ENCODE assay signal across 8 mouse cellular contexts in the genomic region with DNA sequence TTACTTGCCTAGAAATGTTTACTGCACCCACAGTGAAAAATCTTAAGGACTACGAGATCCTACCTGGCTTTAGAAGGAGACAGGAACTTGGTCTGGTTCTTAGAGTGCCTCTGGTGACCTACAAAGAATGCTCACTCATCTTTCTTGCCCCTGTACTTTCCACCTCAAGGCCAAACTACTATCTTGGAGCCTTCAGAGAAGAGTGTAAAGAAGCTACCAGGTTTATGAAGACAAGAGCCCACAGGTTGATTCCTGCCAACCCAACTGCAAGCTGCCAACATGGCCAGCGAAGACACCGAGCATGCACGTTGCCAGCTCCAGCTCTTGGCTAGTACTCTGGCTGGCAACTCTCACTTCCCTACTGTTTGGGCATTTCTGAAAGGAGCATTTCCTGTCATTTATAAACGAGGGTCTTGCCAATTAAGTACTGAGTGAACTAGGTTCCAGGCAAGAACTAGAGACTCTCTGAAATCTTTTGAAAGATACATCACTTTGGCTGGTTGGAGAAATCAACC. TPM values are rescaled to one million over a fixed set of nuclear protein-coding genes. Genes with fewer than 3 reads are reported as not detected.
DNase-seq lines count a peak whose midpoint lies in the region; ATAC-seq and TF ChIP-seq lines count a peak whose summit lies in the region.

No protein-coding gene starts in this region.

- H3K27me3 ChIP-seq in hindbrain, postnatal 0 days (ENCODE audit: insufficient read depth, low read length), result no peaks in the 10 kb centered on the region
- no peaks in the 10 kb centered on the region for H3K27me3 ChIP-seq in hindbrain, embryonic 13.5 days
- H3K27me3 ChIP-seq in intestine, embryonic 16.5 days (replicated peaks; ENCODE audit: control insufficient read depth, insufficient read depth, low read length), result no peaks in the 10 kb centered on the region

- no peak overlapping the region for H3K9ac ChIP-seq in hindbrain, postnatal 0 days (replicated peaks; ENCODE audit: low read length)
- H3K9ac ChIP-seq in hindbrain, embryonic 13.5 days, result no peak overlapping the region
- no peak overlapping the region for H3K9ac ChIP-seq in intestine, embryonic 16.5 days (ENCODE audit: low read depth, low read length)

- H3K36me3 ChIP-seq in hindbrain, postnatal 0 days (ENCODE audit: insufficient read depth, low read length), result peaks cover 9% of the 10 kb centered on the region; the same call in 1 of the 2 replicates
- H3K36me3 ChIP-seq in hindbrain, embryonic 13.5 days, result peaks cover 49% of the 10 kb centered on the region
- peaks cover 19% of the 10 kb centered on the region for H3K36me3 ChIP-seq in intestine, embryonic 16.5 days (ENCODE audit: control insufficient read depth, insufficient read depth, low read length)

- H3K27ac ChIP-seq in hindbrain, postnatal 0 days, result peak overlapping the region; percentile 64; the same call in 1 of the 2 replicates
- H3K27ac ChIP-seq in hindbrain, embryonic 13.5 days, result no peak overlapping the region
- peak overlapping the region; percentile 63; the same call in 1 of the 2 replicates for H3K27ac ChIP-seq in intestine, embryonic 16.5 days (ENCODE audit: low read length)

- no peak for ATAC-seq in hindbrain, postnatal 0 days
- no peak for ATAC-seq in hindbrain, embryonic 13.5 days (ENCODE audit: low FRiP score)
- no peak for ATAC-seq in intestine, embryonic 16.5 days
- ATAC-seq in monocyte, adult 5-6 weeks (replicated peaks; ENCODE audit: insufficient number of reproducible peaks, low FRiP score, low TSS enrichment, poor library complexity, severe bottlenecking), result no peak
- ATAC-seq in erythroblast, adult 5-6 weeks (replicated peaks; ENCODE audit: low FRiP score, poor library complexity, severe bottlenecking), result no peak

- peak overlapping the region; percentile 47; the same call in 1 of the 2 replicates for H3K4me2 ChIP-seq in hindbrain, postnatal 0 days (ENCODE audit: low read depth, low read length)
- no peak overlapping the region for H3K4me2 ChIP-seq in hindbrain, embryonic 13.5 days
- H3K4me2 ChIP-seq in intestine, embryonic 16.5 days (ENCODE audit: low read depth, low read length), result no peak overlapping the region

- WGBS in hindbrain, postnatal 0 days, result 40% methylated on average over 5 of the region's 5 CpGs
- WGBS in hindbrain, embryonic 13.5 days, result 86% methylated on average over 5 of the region's 5 CpGs
- 77% methylated on average over 5 of the region's 5 CpGs for WGBS in intestine, embryonic 16.5 days

- no peak for TF ChIP-seq CTCF in hindbrain, postnatal 0 days (IDR thresholded peaks at IDR 0.05; ENCODE audit: low read depth)

- H3K9me3 ChIP-seq in hindbrain, postnatal 0 days (ENCODE audit: low read length), result no peaks in the 10 kb centered on the region
- H3K9me3 ChIP-seq in hindbrain, embryonic 13.5 days, result no peaks in the 10 kb centered on the region
- no peaks in the 10 kb centered on the region for H3K9me3 ChIP-seq in intestine, embryonic 16.5 days (ENCODE audit: control insufficient read depth, low read length)

- H3K4me1 ChIP-seq in hindbrain, postnatal 0 days (ENCODE audit: insufficient read depth, low read length), result no peaks in the 10 kb centered on the region; the same call in 1 of the 2 replicates
- peaks cover 14% of the 10 kb centered on the region for H3K4me1 ChIP-seq in hindbrain, embryonic 13.5 days (replicated peaks)
- peaks cover 17% of the 10 kb centered on the region for H3K4me1 ChIP-seq in intestine, embryonic 16.5 days (ENCODE audit: control insufficient read depth, insufficient read depth, low read length)

- no peak overlapping the region for H3K4me3 ChIP-seq in hindbrain, postnatal 0 days (ENCODE audit: low read length)
- H3K4me3 ChIP-seq in hindbrain, embryonic 13.5 days, result no peak overlapping the region
- no peak overlapping the region for H3K4me3 ChIP-seq in intestine, embryonic 16.5 days (ENCODE audit: low read length)

- DNase-seq in hindbrain, postnatal 0 days (ENCODE audit: low spot score), result peak; percentile 50
- DNase-seq in adipocyte (ENCODE audit: low spot score), result peak; percentile 69
- peak; percentile 77 to 86 for DNase-seq in cerebellum, postnatal 14 days
- no peak for DNase-seq in urinary bladder, adult 18-20 months (ENCODE audit: low spot score in 2 of 2)

RNA-seq across cellular contexts. Expression of a gene that starts 24.1 kb away (rescaled TPM):
- total RNA-seq in hindbrain, postnatal 0 days (2014; rRNA removed), result 19.9 and 53.1 TPM in 2 replicates
- 97.4 and 99.8 TPM in 2 replicates for polyA plus RNA-seq in hindbrain, postnatal 0 days (2015; fragmentation: Nextera tagmentation; extraction: Ambion mirVana)
- polyA plus RNA-seq in hindbrain, embryonic 13.5 days (2015; fragmentation: Nextera tagmentation; extraction: Ambion mirVana), result 60.7 and 73.6 TPM in 2 replicates
- polyA plus RNA-seq in intestine, embryonic 16.5 days (2015; fragmentation: Nextera tagmentation; extraction: Ambion mirVana), result 69.1 and 74.4 TPM in 2 replicates
- 35.9 to 63.9 TPM (median 48.0 TPM) in 3 replicates for total RNA-seq in monocyte, adult 5-6 weeks (2017)
- 4.8 and 14.2 TPM in 2 replicates for total RNA-seq in erythroblast, adult 5-6 weeks (2015; ENCODE audit: low replicate concordance)
- 0.77 and 2.2 TPM in 2 replicates for total RNA-seq in erythroblast, adult 5-6 weeks (2017; ENCODE audit: low replicate concordance)

Comparison
In these comparisons a context has a peak if more than half of its experiments do, and no peak if none do; other contexts are left out.
1. DNase-seq: peak in hindbrain, postnatal 0 days (single experiment), adipocyte (single experiment) and cerebellum, postnatal 14 days (2 of 2); none in urinary bladder, adult 18-20 months (0 of 2).